Mouse (Mus musculus): Measurements from ENCODE around the gene Cd276.

Gene Cd276

DNA sequence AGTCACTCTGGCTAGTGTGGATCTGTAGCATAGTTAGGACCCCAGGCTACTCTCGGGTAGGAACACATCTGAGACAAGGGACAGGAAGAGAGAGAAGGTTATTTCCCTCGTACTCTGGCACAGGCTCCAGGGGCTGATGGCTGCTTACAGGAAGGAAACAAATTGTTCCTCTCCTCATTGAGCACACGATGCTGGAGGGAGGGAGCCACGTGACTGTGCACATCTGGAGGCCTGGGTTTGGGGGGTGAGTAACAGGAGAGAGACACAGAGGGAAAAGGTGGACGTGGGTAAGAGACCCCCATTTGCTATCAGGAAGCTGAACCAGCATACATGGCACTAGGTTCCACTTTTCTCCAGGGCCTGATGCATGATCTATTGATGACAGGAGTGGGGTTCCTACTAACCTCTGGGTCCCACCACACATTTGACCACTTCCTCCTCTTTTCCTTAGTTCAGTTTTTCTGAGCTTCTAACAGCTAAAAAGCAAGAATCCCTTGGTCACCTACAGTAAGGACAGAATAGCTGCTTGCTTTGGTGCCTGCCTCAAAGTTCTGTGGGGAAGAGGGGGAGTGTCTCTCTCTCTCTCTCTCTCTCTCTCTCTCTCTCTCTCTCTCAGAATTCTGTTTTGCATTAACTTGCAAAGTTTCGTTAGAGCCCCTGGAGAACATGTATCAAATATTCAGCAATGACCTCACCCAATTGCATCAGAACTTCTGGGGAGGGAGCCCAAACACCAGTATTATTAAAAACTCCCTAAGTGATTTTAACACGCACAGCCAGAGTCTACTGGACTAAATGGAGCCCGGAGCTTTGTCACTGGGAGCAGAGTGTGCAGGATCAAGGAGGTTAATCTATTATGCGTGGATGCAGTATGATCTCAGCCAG is 37.1 kb downstream of the Cd276 start:
- in situ Hi-C loops (cut with MboI; ENCODE audit: low sequenced_read_pairs): no loop called here

DNA sequence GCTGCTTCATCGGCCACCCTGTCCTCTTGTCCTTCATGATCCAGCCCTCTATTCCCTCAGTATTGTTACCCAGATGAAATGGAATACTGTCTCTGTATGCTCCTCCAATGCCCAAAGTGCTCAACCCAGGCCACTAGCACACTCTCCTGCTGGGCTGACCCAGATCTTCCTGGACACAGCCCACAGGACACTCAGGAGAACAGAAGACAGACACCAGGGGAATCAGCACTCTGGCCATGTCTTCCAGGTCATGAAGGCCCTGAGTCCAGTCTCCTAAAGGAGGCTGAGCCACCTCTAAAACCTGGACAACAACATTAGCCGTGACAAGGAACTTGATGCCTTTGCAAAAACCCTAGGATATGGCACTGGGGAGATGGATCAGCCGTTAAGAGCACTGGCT is 38.8 kb downstream of the Cd276 start:
- in situ Hi-C loops (cut with MboI; ENCODE audit: low sequenced_read_pairs): no loop called here

DNA sequence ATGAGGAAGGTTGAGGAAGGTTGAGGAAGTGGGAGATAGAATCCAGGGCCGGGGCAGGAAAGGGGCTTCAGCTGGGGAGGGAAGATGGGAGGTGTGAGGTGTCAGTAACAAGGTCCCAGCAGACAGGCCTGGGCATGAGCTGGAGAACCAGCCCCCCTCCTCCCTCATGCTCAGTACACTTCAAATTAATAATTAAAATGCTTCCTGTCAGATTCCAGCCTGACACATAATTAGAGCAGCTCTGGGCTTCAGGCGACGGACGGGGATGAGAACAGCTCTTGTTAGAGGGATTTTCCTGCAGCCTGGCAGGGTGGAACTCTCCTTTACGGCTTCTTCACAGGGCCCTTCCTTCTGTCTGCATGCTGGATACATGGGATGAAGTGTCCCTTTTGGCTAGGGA is 41.5 kb downstream of the Cd276 start:
- in situ Hi-C loops (cut with MboI; ENCODE audit: low sequenced_read_pairs): no loop called here

DNA sequence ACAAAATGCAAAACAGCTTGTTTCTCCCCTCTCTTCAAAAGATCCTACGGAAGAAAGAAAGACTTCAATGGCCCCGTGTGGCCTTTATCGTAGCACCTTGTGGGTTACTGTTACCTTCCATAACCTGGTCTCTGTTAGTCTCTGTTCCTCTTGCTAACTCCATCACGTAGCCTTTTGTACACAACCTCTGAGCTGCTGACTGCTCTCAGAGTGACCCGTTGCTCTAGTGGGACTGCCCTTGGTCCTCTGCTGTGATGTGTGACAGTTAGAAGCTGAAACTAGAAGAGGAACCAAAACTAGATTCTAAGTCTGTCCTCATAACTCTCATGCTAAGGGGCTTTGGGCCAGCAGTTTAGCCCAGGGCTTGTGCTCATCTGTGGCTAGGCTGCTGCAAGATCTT is 44.8 kb downstream of the Cd276 start:
- in situ Hi-C loops (cut with MboI; ENCODE audit: low sequenced_read_pairs): no loop called here

- in situ Hi-C loops (cut with MboI; ENCODE audit: low sequenced_read_pairs): no loop called here
Observed at GRCm38 (mm10) chr9:58507216-58508005, 47.8 kb downstream of the Cd276 start.

- in situ Hi-C loops (cut with MboI; ENCODE audit: low sequenced_read_pairs): no loop called here
Observed at GRCm38 (mm10) chr9:58500946-58501345, 54.3 kb downstream of the Cd276 start.

DNA sequence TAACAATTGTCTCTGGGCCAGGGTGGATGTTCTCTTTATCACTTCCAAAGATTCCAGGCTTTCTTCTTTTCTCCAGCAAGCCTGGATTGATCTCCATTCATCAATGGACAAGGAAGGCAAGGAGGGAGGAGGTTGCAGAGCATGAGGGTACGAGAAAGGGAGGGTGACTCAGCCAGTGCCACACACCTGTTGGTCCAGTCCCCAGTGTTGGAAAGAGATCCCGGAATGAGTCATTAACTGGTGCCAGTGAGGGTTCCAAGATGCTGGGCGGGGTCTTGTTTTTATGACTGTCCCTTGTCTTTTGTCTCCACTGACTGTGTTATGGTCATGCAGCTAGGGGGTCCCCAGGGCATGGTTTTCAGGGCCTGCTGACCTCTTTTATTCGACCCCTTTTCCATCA is 57.3 kb downstream of the Cd276 start:
- in situ Hi-C loops (cut with MboI; ENCODE audit: low sequenced_read_pairs): no loop called here

DNA sequence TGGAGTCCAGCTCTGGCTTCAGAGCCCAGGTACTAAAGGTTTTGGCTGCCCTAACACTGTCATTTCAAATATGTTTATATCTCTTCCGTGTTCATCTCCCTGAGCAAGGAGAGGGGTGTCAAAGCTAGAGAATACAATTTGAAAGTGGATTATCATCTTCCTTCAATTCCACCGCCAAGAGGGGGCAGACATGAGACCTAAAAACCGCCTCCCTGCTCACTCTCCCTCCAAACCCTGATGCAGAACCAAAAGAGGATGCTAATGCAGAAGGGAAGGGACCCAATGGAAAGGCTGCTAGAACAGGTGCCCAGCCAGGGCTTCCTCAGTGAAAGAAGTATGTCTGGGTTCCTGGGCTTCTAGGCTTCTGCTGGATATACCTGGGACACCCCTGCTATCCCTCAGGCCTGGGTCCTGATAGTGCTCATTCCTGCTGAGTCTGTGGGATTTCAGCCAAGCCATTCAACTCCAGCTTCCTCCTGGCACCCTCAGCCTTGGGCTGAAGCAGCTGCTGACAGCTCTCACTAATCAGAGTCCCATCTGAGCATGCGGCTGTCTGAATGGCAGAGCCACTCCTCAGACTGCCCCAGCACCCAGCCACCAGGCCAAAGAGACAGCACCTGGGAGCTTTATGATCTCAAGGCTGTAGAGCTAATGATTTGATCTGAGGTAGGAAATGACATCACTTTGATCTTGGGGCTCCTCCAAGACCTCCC is 58.6 kb downstream of the Cd276 start:
- in situ Hi-C loops (cut with MboI; ENCODE audit: low sequenced_read_pairs): no loop called here

GRCm38 (mm10) chr9:58495035-58495434 is 60.2 kb downstream of the Cd276 start:
- in situ Hi-C loops (cut with MboI; ENCODE audit: low sequenced_read_pairs): no loop called here

DNA sequence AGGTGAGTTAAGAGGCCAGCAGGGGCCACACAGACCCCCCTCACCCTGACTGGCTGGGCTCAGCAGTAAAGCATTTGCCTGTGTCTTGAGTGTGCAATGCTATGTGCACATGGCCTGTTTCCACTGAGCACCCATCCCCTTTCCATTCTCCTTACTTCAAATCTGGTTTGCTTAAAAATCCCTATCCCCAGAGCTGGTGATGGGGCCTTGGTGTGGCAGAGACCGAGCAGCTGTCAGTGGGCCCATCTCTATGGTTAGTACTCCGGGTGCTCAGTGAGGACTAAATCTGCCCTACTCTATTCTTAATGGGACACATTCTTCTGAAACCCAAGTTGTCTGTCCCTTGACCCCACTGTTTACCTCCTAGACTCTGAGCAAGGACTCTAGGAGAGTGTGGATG is 64.8 kb downstream of the Cd276 start:
- in situ Hi-C loops (cut with MboI; ENCODE audit: low sequenced_read_pairs): no loop called here

GRCm38 (mm10) chr9:58489865-58490165 is 65.4 kb downstream of the Cd276 start:
- in situ Hi-C loops (cut with MboI; ENCODE audit: low sequenced_read_pairs): no loop called here

- in situ Hi-C loops (cut with MboI; ENCODE audit: low sequenced_read_pairs): no loop called here
Observed at GRCm38 (mm10) chr9:58489133-58489864, 65.9 kb downstream of the Cd276 start.

GRCm38 (mm10) chr9:58487851-58488801 is 67.1 kb downstream of the Cd276 start, which contains the start of gene Insyn1:
TSS of gene Insyn1 (plus strand) at chr9:58488603.
- in situ Hi-C loops (cut with MboI; ENCODE audit: low sequenced_read_pairs): no loop called here

DNA sequence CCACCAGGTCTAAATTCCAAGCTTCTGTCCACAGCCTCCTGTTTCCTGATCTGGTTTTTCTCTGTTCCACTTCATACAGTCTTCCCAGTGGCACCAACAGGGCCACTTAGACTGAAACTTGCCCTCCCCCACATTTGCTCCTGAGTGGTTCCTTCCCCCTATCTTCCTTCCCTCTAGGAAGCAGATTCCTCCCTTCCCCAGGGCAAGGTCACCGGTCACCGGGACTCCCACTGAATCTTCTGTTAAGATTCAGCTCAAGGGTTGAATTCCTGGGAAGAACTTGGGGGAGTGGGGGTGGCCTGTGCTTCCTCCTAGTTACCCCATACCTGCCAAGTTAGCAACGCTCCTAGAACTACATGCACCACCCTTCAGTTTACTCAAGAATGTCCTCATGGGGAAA is 68.2 kb downstream of the Cd276 start:
- in situ Hi-C loops (cut with MboI; ENCODE audit: low sequenced_read_pairs): no loop called here
